Mouse (Mus musculus) induced T-regulatory cell, adult 2 months (primary cell): Measurements from ENCODE around the gene Rpl3l.
"Not testable (repeated sequence)": the region's sequence is repeated elsewhere in the genome, so short reads cannot be mapped to it uniquely, and the experiment has no call there.

Experiments
- DNase-seq: peaks from one replicate; pipeline ENCODE4 v3.0.0-alpha.2; 2012; ENCODE audit warnings: low read depth

The Rpl3l gene

GRCm38 (mm10) chr17:24719494-24720222, 8.0 kb upstream of the Rpl3l start:
- DNase-seq, result peak; percentile 99

- DNase-seq, result peak; percentile 50
Measured at GRCm38 (mm10) chr17:24720616-24721015, 7.0 kb upstream of the Rpl3l start.

- not testable (repeated sequence) for DNase-seq
Measured at GRCm38 (mm10) chr17:24721383-24721955, 6.2 kb upstream of the Rpl3l start.

DNA sequence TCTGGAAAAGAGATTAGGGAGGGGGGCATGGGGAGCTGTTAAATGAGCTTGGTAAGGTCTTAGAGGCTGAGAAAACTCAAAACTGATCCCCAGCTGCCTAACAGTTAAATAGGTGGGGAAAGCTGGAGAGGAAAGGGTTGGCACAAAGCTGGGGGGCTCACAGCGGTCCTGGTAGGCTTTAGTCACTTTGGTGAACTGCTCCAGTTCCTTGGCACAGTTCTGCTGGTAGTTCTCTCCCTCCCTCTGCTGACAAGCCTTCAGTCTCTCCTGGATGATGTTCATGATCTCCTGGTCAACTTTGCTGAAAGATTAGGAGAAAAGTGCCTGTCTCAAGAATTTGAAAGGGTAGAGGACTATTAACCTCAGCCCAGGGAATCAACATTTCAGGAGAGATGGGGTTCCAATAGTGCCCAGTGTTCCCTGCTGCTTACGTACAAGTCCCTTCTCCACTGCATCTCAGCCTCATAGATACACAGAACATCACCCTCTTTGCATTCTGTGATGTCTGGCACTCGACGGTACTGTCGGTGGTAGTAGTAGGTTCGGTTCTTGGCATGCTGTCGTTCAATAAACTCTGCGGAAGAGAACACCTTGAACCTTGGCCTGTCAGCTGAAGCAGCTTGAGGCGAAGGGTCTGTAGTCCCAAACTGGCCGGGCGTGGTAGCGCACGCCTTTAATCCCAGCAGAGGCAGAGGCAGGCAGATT, 5.2 kb upstream of the Rpl3l start:
- no peak for DNase-seq

DNA sequence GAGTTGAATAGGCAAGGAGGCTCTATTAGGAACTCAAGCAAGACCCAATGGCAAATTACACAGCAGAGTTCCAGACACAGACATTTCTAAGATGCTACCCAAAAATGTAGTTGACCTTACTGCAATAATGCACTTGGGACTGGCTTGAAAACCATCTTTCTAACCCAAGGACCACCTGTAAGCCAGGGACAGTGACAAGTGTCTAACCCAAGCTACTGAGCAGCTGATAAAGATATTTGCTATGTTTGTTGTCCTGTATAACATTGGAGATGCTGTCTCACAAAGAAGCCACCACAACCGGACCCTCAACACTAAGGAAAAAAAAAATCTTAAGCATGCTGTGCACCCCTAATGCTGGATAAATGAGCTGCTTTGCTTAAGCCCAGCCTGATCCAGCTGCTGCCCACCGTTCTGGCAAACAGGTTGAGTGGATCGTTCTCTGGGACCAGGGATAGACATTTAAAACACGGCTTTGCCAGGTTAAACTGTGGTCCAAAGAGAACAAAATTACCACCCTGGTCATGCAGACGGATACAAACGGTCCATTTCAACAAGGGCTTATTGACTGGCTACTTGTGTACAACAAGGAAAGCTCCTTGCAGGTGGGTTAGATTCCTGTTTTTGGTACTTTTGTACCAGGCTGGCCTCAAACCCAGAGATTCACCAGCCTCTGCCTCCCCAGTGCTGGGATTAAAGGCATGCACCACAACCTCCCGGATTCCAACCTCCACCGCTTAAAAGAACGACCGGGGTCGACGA, 4.3 kb upstream of the Rpl3l start:
- DNase-seq, result peak; percentile 38

DNA sequence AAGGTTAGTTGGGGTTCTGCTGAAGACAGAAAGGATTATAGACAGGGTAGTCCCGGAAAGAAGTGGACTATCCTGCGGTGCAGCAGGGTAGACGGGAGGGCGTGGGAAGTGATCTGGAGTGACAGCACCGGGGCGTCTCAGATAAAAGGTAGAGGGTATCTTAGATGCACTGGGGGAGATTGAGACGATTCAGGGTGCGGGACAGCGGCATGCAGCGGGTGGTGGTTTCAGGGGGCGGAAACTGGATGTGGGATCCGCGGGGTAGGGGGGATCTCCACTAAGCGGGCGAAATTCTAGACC, 3.8 kb upstream of the Rpl3l start:
- DNase-seq, result no peak

GRCm38 (mm10) chr17:24724184-24724583, 3.4 kb upstream of the Rpl3l start, which contains the start of gene Ndufb10:
Gene Ndufb10 (minus strand): TSS chr17:24724478.
- peak; percentile 98 for DNase-seq

DNA sequence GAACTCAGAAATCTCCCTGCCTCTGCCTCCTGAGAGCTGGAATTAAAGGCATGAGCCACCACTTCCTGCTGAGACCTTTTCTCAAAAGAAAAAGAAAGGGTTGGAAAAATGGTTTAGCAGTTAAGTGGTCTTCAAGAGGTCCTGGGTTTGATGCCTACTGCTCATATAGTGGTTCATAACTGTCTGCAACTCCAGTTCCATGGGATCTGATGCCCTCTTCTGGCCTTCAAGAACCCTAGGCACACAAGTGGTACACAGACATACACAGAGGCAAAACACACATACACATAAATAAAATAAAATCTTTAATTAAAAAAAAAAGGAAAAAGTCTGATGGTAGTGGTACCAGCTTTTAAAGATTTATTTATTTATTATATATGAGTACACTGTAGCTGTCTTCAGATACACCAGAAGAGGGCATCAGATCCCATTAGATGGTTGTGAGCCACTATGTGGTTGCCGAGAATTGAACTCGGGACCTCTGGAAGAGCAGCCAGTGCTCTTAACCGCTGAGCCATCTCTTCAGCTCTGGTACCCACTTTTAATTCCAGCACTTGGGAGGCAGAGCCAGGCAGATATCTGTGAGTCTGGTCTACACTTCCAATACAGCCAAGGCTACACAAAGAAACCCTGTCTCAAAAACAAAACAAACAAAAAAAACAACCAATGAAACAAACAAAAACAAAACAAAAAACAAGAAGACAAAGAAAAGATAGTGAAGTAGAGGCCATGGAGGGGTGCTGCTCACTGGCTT, 1.8 kb upstream of the Rpl3l start:
- DNase-seq, result no peak

DNA sequence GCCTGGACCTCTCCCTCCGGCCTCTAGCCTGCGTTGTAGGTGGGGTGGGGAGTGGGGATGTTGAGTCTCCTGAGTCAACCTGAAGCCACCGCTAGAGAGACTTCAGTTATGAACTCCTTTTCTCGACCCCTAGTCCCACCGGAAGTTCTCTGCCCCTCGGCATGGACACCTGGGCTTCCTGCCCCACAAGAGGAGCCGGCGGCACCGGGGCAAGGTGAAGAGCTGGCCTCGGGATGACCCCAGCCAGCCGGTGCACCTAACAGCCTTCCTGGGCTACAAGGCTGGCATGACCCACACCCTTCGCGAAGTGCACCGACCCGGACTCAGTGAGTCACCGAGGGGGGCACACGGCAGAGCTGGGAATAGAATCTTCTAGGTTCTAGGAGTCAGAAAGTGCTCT, 564 bp downstream of the Rpl3l start:
- no peak for DNase-seq

- no peak for DNase-seq
Measured at GRCm38 (mm10) chr17:24729067-24729466, 1.4 kb downstream of the Rpl3l start.

GRCm38 (mm10) chr17:24730787-24731186, 3.2 kb downstream of the Rpl3l start:
- no peak for DNase-seq

GRCm38 (mm10) chr17:24732233-24732935, 4.8 kb downstream of the Rpl3l start:
- no peak for DNase-seq

DNA sequence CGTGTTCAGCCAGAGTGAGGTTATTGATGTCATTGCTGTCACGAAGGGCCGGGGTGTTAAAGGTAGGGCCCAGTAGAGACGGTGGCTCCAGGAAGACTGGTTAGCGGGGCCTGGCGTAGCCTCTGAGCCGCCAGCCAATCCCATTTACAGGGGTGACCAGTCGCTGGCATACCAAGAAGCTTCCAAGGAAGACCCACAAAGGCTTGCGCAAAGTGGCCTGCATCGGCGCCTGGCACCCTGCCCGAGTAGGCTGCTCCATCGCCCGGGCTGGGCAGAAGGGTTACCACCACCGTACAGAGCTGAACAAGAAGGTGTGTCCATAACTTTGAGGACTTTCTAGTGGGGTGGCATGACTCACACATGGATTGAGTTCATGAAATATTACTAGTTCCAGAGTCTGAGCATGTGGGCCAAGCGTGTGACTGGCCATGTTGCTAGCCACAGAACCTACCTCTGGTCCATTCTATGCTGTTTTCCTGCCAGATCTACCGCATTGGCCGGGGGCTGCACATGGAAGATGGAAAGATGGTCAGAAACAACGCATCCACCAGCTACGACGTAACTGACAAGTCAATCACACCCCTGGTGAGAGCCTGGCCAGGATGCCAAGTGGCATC, 5.9 kb downstream of the Rpl3l start:
- no peak for DNase-seq

DNA sequence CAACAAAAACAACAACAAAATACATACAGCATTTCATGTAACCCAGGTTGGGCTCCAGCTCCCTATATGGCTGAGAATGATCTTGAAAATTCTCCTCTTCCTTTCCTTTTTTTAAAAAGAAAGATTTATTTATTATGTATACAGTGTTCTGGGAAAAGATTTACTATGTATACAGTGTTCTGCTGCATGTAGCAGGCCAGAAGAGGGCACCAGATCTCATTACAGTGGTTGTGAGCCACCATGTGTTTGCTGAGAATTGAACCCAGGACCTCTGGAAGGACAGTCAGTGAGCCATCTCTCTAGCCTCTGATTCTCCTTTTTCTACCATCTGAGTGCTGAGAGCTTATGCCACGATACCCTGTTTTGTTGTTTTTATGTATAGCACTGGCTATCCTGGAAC, 6.9 kb downstream of the Rpl3l start:
- no peak for DNase-seq

GRCm38 (mm10) chr17:24735446-24735845, 7.8 kb downstream of the Rpl3l start:
- DNase-seq, result no peak

GRCm38 (mm10) chr17:24736330-24737051, 8.9 kb downstream of the Rpl3l start, which contains the start of gene Msrb1:
Gene Msrb1 (plus strand): TSS chr17:24736642.
- peak; percentile 99 for DNase-seq

DNA sequence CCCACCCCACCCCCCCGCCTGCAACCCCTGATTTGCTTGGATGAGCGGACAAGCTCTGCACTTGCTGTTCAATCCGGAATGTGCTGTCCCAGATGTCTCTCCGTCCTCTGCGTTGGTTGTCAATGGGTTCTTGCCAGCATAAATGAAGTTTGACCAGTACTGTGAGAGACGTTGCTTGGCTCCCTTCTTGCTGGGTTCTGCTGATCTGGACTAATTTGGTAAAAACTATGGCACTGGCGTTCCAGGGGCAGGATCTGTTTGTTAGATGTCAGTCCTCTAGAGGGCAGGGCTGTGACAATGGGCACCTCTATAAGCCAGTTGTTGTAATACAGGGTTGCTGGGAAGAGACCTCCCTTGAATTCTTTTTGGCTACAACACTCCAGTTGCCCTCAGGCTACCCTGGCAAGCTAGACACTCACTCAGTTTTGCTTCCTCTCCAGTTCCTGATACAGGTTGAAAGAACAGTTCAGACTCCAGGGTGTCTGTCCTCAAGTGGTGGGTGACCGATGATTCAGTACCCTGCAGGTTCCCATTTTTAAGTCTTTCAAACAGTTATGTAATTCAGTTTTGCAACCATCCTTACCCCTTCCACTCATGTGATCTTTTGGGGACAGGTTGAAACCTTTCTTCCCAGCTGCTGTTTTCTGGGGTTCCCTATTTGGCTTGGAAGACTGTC, 9.7 kb downstream of the Rpl3l start:
- no peak for DNase-seq

- no peak for DNase-seq
Measured at GRCm38 (mm10) chr17:24738238-24738637, 10.6 kb downstream of the Rpl3l start.

- no peak for DNase-seq
Measured at GRCm38 (mm10) chr17:24739926-24740325, 12.3 kb downstream of the Rpl3l start.
